Mouse (Mus musculus): Measurements from ENCODE around the gene Myom1. TPM values are rescaled to one million over a fixed set of nuclear protein-coding genes. Genes with fewer than 3 reads are reported as not detected.

Gene Myom1
- total RNA-seq, 2 experiments from 2014 or later, result 4.6 to 5.5 TPM

GRCm38 (mm10) chr17:71042645-71043044 lies 40.2 kb downstream of the Myom1 start:
- intact Hi-C loops (cut with DNase I), result no loop called here
- DNase-seq (ENCODE audit: low spot score in 2 of 2), result no peak

DNA sequence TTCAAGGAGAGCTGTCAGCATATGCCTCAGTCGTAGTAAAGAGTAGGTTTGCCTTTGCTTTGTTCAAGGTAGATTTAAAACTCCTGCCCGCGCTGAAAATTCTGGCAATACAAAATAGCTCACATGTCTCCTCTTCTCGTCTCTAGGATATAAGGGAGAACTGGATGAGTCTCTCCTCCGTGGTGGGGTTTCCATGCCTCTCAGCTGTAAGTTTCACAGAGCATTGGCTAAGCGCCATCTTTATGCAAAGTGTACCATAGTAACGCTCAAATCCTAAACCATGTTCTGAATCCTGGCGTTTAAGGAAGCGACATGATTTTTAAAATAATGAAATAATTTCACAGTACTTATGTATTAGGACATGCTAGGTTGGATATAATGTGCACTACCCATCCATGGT lies 43.2 kb downstream of the Myom1 start:
- DNase-seq (ENCODE audit: low spot score in 2 of 2), result peak in 1 of 2 experiments; percentile 66
- intact Hi-C loops (cut with DNase I), result no loop called here

- intact Hi-C loops (cut with DNase I), result no loop called here
- no peak for DNase-seq (ENCODE audit: low spot score in 2 of 2)
These were observed 44.4 kb downstream of the Myom1 start for GRCm38 (mm10) chr17:71046856-71047255.

GRCm38 (mm10) chr17:71049292-71049691 lies 46.9 kb downstream of the Myom1 start:
- intact Hi-C loops (cut with DNase I), result no loop called here
- no peak for DNase-seq (ENCODE audit: low spot score in 2 of 2)

- intact Hi-C loops (cut with DNase I), result no loop called here
- DNase-seq (ENCODE audit: low spot score in 2 of 2), result no peak
These were observed 50.8 kb downstream of the Myom1 start for GRCm38 (mm10) chr17:71053134-71053708.

- DNase-seq (ENCODE audit: low spot score in 2 of 2), result no peak
- intact Hi-C loops (cut with DNase I), result no loop called here
These were observed 52.9 kb downstream of the Myom1 start for GRCm38 (mm10) chr17:71055203-71055894.

DNA sequence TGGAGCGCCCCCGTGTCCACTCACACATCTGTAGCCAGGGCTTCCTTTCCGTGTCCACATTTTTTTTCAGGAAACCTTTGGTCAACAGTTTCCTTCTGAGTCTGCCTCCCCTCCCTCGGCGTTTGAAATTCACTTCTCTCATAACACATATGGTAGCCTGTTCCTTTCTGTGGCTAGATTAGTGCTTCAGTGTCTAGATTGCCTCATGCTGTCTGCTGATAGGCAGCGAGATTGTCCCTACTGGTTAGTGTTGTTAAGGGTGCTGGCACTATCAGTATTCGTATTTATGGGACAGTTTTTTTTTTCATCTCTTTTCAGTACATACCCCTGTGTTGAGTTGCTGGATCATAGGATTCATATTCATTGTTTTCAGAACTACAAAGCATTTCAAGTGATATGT lies 54.0 kb downstream of the Myom1 start:
- intact Hi-C loops (cut with DNase I), result no loop called here
- no peak for DNase-seq (ENCODE audit: low spot score in 2 of 2)

DNA sequence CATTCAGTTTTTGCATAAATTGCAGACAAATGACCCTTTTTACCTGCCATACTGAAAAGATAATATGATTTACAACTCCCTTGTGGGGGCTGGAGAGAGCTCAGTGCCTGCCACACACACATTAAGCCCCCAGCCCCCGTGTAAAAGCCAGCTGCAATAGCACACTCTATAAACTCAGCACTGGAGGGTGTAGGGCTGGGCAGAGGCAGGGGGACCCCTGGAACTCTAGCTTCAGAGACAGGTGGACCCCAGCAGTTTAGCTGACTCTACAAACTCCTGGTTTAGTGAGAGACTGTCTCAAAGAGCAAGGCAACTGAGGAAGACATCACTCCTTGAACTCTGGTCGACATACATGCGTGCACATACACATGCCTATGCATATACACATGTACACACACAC lies 55.3 kb downstream of the Myom1 start:
- DNase-seq (ENCODE audit: low spot score in 2 of 2), result no peak
- intact Hi-C loops (cut with DNase I), result no loop called here

DNA sequence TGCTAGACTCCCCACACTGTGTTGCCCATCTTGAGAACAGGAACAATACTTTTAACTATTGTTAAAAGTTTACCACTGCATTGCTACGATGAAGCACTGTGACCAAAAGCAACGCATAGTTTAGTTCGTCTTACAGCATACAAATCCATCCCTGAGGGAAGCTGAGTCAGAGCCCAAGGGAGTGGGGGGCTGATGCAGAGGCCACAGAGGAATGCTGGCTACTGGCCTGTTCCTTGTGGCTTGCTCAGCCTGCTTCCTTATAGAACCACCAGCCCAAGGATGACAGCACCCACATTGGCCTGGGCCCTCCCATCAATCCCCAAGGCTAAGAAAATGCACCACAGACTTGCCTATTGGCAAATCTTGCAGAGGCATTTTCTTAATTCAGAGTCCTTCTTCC lies 56.8 kb downstream of the Myom1 start:
- intact Hi-C loops (cut with DNase I), result no loop called here
- no peak for DNase-seq (ENCODE audit: low spot score in 2 of 2)

DNA sequence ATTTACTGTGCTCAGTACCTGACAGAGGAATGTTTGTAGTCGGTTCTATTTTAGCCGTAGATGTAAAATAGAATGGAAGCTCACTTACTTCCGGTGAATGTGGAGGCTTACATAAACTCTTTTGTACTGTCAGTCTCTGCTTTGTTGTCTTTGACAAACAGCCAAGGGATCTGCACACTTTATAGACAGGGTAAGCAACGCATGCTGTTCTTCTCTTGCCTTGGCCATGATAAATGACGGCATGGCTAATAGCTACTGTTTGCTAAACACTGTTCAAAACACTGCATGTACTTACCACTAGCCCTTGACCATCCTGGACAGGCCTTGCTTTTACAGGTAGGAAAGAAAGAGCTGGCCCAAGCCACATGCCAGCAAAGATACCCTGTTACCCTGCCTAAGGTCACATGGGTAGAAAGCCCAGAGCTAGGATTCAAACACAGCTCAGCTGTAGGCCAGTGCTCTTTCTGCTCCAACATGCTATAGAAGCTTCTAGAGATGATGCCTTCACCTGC lies 59.7 kb downstream of the Myom1 start:
- DNase-seq (ENCODE audit: low spot score in 2 of 2), result no peak
- intact Hi-C loops (cut with DNase I), result no loop called here

- intact Hi-C loops (cut with DNase I), result no loop called here
- DNase-seq (ENCODE audit: low spot score in 2 of 2), result no peak
These were observed 60.6 kb downstream of the Myom1 start for GRCm38 (mm10) chr17:71062870-71063602.

GRCm38 (mm10) chr17:71064463-71065014 lies 62.1 kb downstream of the Myom1 start:
- peak in 1 of 2 experiments; percentile 31 for DNase-seq (ENCODE audit: low spot score in 2 of 2)
- intact Hi-C loops (cut with DNase I), result loop anchor here (2.0 kb wide), 1 partner anchor 132 kb away; no protein-coding TSS in a partner anchor

- intact Hi-C loops (cut with DNase I), result loop anchor here (2.0 kb wide), 1 partner anchor 132 kb away; no protein-coding TSS in a partner anchor
These were observed 62.7 kb downstream of the Myom1 start for GRCm38 (mm10) chr17:71065127-71065526.

GRCm38 (mm10) chr17:71069176-71069575 lies 66.7 kb downstream of the Myom1 start:
- intact Hi-C loops (cut with DNase I), result no loop called here
- no peak for DNase-seq (ENCODE audit: low spot score in 2 of 2)

More at GRCm38 (mm10) chr17:71065127-71065526, 62.7 kb downstream of the Myom1 start:
- no peak for DNase-seq (ENCODE audit: low spot score in 2 of 2)

GRCm38 (mm10) chr17:71071958-71072357 lies 69.5 kb downstream of the Myom1 start:
- DNase-seq (ENCODE audit: low spot score in 2 of 2), result no peak
- intact Hi-C loops (cut with DNase I), result no loop called here

GRCm38 (mm10) chr17:71074386-71074785 lies 72.0 kb downstream of the Myom1 start:
- no peak for DNase-seq (ENCODE audit: low spot score in 2 of 2)
- intact Hi-C loops (cut with DNase I), result no loop called here

- intact Hi-C loops (cut with DNase I), result no loop called here
- no peak for DNase-seq (ENCODE audit: low spot score in 2 of 2)
These were observed 79.6 kb downstream of the Myom1 start for GRCm38 (mm10) chr17:71081986-71082385.

DNA sequence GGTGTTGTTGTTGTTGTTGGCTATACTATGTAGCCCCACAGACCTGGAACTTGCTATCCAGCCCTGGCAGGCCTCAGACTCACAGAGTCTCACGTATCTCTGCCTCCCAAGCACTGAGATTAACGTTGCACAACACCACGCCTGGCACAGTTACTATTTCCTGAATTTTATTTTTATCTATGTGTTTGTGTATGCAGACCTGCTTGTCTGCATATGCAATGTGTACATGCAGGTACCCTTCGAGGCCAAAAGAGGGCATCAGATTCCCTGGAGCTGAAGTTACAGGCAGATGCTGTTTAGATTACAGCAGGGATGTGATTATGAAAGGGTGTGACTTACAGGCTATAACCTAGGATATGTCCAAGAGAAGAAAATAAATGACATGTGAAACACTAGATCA lies 84.5 kb downstream of the Myom1 start:
- DNase-seq (ENCODE audit: low spot score in 2 of 2), result no peak
- intact Hi-C loops (cut with DNase I), result no loop called here

GRCm38 (mm10) chr17:71087396-71088153 lies 85.1 kb downstream of the Myom1 start:
- intact Hi-C loops (cut with DNase I), result no loop called here
- no peak for DNase-seq (ENCODE audit: low spot score in 2 of 2)
